Mouse (Mus musculus) liver, embryonic 14.5 days (tissue): Measurements from ENCODE around the gene Atp6v1c2. TPM values are rescaled to one million over a fixed set of nuclear protein-coding genes. Genes with fewer than 3 reads are reported as not detected.
A peak's percentile ranks its signal among the peaks of the same experiment; 100 is the strongest.

Experiments used
- ATAC-seq: fragments of 200-750 bp; cut with Nextera tagmentation; 2 replicates; pipeline ENCODE4 v1.8.0; 2017; ENCODE audit warnings: moderate number of reproducible peaks, mild to moderate bottlenecking, moderate library complexity; ENCODE audit not compliant: insufficient read depth
- DNase-seq, 3 experiments: peaks; one replicate each; pipeline ENCODE4 v3.0.0-alpha.2; 2012 to 2013; ENCODE audit warnings: low read depth in 3 of 3, low spot score in 3 of 3
- H3K27ac ChIP-seq: fragments of 300-500 bp; sonication (generic); 2 replicates; pipeline ENCODE4 v1.5.1; 2014; ENCODE audit warnings: moderate library complexity, mild to moderate bottlenecking, control low read depth, inconsistent platforms
- H3K27me3 ChIP-seq: fragments of 300-500 bp; sonication (generic); 2 replicates; pipeline ENCODE4 v1.6.1; 2014; ENCODE audit warnings: mild to moderate bottlenecking, low read length, moderate library complexity; ENCODE audit not compliant: control insufficient read depth, insufficient read depth
- H3K36me3 ChIP-seq: fragments of 300-500 bp; sonication (generic); replicated peaks from 2 replicates; pipeline ENCODE4 v1.6.1; 2014; ENCODE audit warnings: low read depth; ENCODE audit not compliant: control insufficient read depth, insufficient read depth
- H3K4me1 ChIP-seq, 2 experiments: fragments of 200-500 bp in 1 of 2; fragments of 300-500 bp in 1 of 2; sonication (generic) in 1 of 2; replicated peaks; 2 replicates each; pipeline ENCODE4 v1.6.1; 2012 to 2014; ENCODE audit warnings: antibody characterized with exemption in 1 of 2, inconsistent platforms in 1 of 2, low read length in 1 of 2; ENCODE audit not compliant: control insufficient read depth in 2 of 2, insufficient read depth in 2 of 2
- H3K4me2 ChIP-seq: fragments of 300-500 bp; sonication (generic); 2 replicates; pipeline ENCODE4 v1.6.1; 2014; ENCODE audit warnings: low read depth, mild to moderate bottlenecking, control low read depth, moderate library complexity
- H3K4me3 ChIP-seq, 2 experiments: fragments of 200-500 bp in 1 of 2; fragments of 300-500 bp in 1 of 2; sonication (generic) in 1 of 2; 2 replicates each; pipeline ENCODE4 v1.5.1; 2012 to 2014; ENCODE audit warnings: low read depth in 2 of 2, low read length in 2 of 2, mild to moderate bottlenecking in 2 of 2, control low read depth in 1 of 2, inconsistent platforms in 1 of 2, moderate library complexity in 1 of 2; ENCODE audit not compliant: insufficient read depth in 1 of 2
- H3K9ac ChIP-seq: fragments of 300-500 bp; sonication (generic); replicated peaks from 2 replicates; pipeline ENCODE4 v1.6.1; 2014; ENCODE audit warnings: mild to moderate bottlenecking, control low read depth, moderate library complexity
- H3K9me3 ChIP-seq: fragments of 300-500 bp; sonication (generic); 2 replicates; pipeline ENCODE4 v1.6.1; 2016; ENCODE audit warnings: low read length, mixed read lengths; ENCODE audit not compliant: control insufficient read depth
- CTCF ChIP-seq: IDR thresholded peaks from 2 replicates; pipeline ENCODE4 v1.5.1; 2016; ENCODE audit warnings: antibody characterized with exemption, low read depth, control low read depth
- EP300 ChIP-seq: IDR thresholded peaks from 2 replicates; pipeline ENCODE4 v1.6.1; 2016; ENCODE audit warnings: antibody characterized with exemption, low read depth
- WGBS: fragments of 180-500 bp; shearing (Covaris S2); extraction: QIAGEN DNeasy Blood & Tissue Kit; methylation state at CpG from one replicate; pipeline ENCODE4 v1.1.7; 2014; ENCODE audit not compliant: insufficient replicate concordance; 5-methylcytosine and 5-hydroxymethylcytosine counted together
- microRNA-seq: library from miRNA; unstranded; fragments of <30 nt; microRNA quantifications from one replicate; pipeline ENCODE4, GENCODE M21; 2016
- polyA plus RNA-seq, 2 experiments: library from polyadenylated mRNA; depleted of rRNA in 1 of 2; stranded (reverse) in 1 of 2; unstranded in 1 of 2; fragments of >200 nt; fragmentation: Nextera tagmentation in 1 of 2; extraction: Ambion mirVana in 1 of 2; gene quantifications; 2 replicates each; pipeline versions ENCODE4 v1.2.1 to v1.2.3; 2012 to 2014

Atp6v1c2 gene
- polyA plus RNA-seq, 2 experiments, result 0.02 TPM; not detected in 1

DNA sequence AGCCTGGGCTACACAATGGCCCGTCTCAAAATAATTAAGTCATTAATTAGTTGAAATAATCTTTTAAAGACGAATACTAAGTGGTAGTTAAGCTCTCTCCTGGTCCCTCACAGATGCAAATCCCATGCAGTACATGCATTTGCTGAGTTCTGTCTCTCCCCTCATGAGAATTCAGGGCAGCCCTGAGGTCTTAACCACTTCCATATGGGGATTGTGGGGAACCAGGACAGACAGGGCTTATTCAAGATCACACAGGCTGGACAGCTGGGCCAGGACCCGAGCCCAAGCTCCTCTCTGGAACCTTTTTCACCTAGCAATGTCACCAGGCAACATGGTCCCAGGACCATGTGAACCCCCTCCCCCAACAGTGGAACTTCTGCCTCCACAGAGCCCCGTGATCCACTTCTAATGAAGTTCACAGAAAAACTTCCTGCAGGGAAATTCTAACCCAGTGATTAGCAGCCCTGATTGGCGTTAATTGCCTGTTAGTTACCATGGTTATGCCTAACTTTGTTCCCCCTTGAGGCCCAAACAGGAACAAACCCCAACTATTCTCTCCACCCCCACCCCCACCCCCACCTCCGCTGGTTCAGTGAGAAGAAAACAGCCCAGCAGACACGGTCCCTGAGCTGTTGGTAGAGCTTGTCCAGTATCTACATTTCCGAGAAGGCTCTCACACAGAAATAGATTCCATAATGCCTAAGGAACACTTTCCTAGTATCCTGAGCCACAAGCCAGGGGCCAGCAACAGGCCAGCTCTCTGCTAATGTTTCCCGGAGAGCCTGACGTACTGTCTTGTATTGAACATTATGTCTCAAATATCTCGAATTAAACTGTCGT lies 90.4 kb downstream of the Atp6v1c2 start:
- ATAC-seq (no peak), DNase-seq (no peak)
- no peaks in the 10 kb centered on the region for H3K9me3 ChIP-seq
- no peaks in the 10 kb centered on the region for H3K27me3 ChIP-seq
- H3K4me2 ChIP-seq, result no peak overlapping the region
- H3K4me1 ChIP-seq, result no peaks in the 10 kb centered on the region
- no peaks in the 10 kb centered on the region for H3K36me3 ChIP-seq
- WGBS, result 39% methylated on average over 12 of the region's 12 CpGs
- no peak overlapping the region for H3K9ac ChIP-seq
- no peak for TF ChIP-seq EP300
- TF ChIP-seq CTCF, result no peak
- H3K27ac ChIP-seq, result no peak overlapping the region
- H3K4me3 ChIP-seq, result no peak overlapping the region

DNA sequence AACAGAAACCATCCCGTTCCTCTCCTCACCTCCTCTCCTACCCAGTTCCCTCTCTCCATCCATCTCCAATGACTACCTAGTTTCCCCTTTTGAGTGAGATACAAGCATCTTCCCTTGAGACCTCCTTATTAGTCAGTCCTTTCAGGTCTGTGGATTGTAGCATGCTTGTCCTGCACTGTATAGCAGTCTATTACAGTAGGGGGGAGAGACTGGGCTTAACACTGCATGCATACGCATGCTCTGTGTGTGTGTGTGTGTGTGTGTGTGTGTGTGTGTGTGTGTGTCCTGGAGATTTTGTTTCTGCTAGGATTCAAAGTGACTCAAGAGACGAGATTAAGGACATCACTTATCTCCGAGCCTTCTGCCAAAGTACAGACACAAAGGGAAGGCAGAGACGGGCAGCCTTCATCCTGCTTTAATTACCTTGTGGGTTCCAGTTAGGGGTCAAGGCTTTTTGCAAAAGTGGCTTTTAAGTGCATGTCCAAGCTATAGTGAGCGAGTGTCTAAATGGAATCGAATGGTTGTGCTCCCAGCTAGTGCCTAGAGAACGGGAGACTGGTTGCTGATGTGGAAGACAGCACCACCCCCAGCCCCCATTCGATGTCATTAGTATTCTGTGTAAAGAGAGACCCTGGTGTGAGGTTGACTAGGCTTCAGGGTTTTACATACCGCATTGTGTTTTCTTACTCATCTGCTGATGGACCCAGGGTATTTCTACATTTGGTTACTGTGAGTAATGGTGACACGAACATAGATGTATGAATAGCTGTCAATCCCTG lies 93.4 kb downstream of the Atp6v1c2 start:
- H3K27ac ChIP-seq, result no peak overlapping the region
- H3K9me3 ChIP-seq, result no peaks in the 10 kb centered on the region
- no peak for DNase-seq
- TF ChIP-seq CTCF, result no peak
- H3K4me3 ChIP-seq, result no peak overlapping the region
- no peaks in the 10 kb centered on the region for H3K4me1 ChIP-seq
- H3K27me3 ChIP-seq, result no peaks in the 10 kb centered on the region
- ATAC-seq, result no peak
- 47% methylated on average over 11 of the region's 11 CpGs for WGBS
- no peaks in the 10 kb centered on the region for H3K36me3 ChIP-seq
- H3K4me2 ChIP-seq, result no peak overlapping the region
- no peak overlapping the region for H3K9ac ChIP-seq

Small RNA genes lying within 50 kb of the gene (microRNA-seq; reads per million reads assigned to microRNA genes)
- gene Mir3066, result 25.4 reads per million, percentile 32 among the genes with 10 or more reads in this experiment

Other genes with a start within 250 kb of the Atp6v1c2 start
- gene Kcnf1, start 152.5 kb downstream of the Atp6v1c2 start, polyA plus RNA-seq (2012; rRNA removed), result 0.22 and 0.35 TPM in 2 replicates
- 0.18 and 0.24 TPM in 2 replicates for gene Kcnf1, start 152.5 kb downstream of the Atp6v1c2 start, polyA plus RNA-seq (2014; fragmentation: Nextera tagmentation; extraction: Ambion mirVana)
- 69.3 and 109 TPM in 2 replicates for gene Pdia6, start 62.8 kb downstream of the Atp6v1c2 start, polyA plus RNA-seq (2012; rRNA removed)
- gene Pdia6, start 62.8 kb downstream of the Atp6v1c2 start, polyA plus RNA-seq (2014; fragmentation: Nextera tagmentation; extraction: Ambion mirVana), result 200 and 201 TPM in 2 replicates
- gene Nol10, start 19.1 kb upstream of the Atp6v1c2 start, polyA plus RNA-seq (2012; rRNA removed), result 4.2 and 7.4 TPM in 2 replicates
- 10.0 and 11.0 TPM in 2 replicates for gene Nol10, start 19.1 kb upstream of the Atp6v1c2 start, polyA plus RNA-seq (2014; fragmentation: Nextera tagmentation; extraction: Ambion mirVana)
- gene Odc1, start 215.4 kb upstream of the Atp6v1c2 start, polyA plus RNA-seq (2012; rRNA removed), result 367 and 457 TPM in 2 replicates
- 444 and 509 TPM in 2 replicates for gene Odc1, start 215.4 kb upstream of the Atp6v1c2 start, polyA plus RNA-seq (2014; fragmentation: Nextera tagmentation; extraction: Ambion mirVana)